Mouse (Mus musculus): ENCODE data around the gene Gm17361. TPM values are rescaled to one million over a fixed set of nuclear protein-coding genes. Genes with fewer than 3 reads are reported as not detected.
"Not testable (repeated sequence)": the region's sequence is repeated elsewhere in the genome, so short reads cannot be mapped to it uniquely, and the experiment has no call there.

The Gm17361 gene
- not detected in 2 replicates for polyA plus RNA-seq (2016; fragmentation: Nextera tagmentation; extraction: Ambion mirVana)

DNA sequence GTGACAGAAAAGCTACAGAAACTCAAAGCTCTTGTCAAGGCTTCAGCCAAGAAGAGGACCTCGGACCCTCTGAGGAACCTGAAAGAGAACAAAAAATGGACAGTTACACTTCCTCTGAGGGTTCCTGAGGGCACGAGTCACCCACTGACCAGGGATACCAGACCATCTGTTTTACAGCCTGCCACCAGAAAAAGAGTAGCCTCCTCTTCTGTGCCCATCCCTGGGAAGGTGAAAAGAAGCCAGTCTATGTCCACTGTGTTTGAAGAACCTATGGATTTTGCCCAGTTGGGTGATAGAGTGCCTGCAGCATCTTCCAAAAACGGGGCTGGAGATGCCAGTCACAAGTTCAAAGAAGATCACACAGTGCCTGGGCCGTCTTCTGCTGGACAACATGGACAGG lies at the start of gene Gm17361:
Gene Gm17361 (plus strand): TSS at position 301 of the 400 bp plus-strand sequence.
- not testable (repeated sequence) for H3K4me3 ChIP-seq; H3K4me1 ChIP-seq; H3K27me3 ChIP-seq (ENCODE audit: insufficient read depth, poor library complexity, severe bottlenecking); H3K9me3 ChIP-seq; H3K36me3 ChIP-seq; H3K27ac ChIP-seq; DNase-seq (ENCODE audit: low spot score)
- WGBS: no CpG with 5 or more reads among the region's 4 CpGs

Data from heart, embryonic 10.5 days (tissue).